Mouse (Mus musculus) liver, embryonic 11.5 days (tissue): ENCODE data around the gene Gm34653. TPM values are rescaled to one million over a fixed set of nuclear protein-coding genes. Genes with fewer than 3 reads are reported as not detected.
"Not testable (repeated sequence)": the region's sequence is repeated elsewhere in the genome, so short reads cannot be mapped to it uniquely, and the experiment has no call there.

Experiments
- ATAC-seq: fragments of 200-750 bp; cut with Nextera tagmentation; replicated peaks from 2 replicates; pipeline ENCODE4 v1.8.0; 2017; ENCODE audit warnings: moderate number of reproducible peaks, mild to moderate bottlenecking, moderate TSS enrichment, moderate library complexity; ENCODE audit not compliant: low FRiP score
- DNase-seq: peaks from one replicate; pipeline ENCODE4 v3.0.0-alpha.2; 2017; ENCODE audit warnings: low spot score
- H3K27ac ChIP-seq: fragments of 300-500 bp; sonication (generic); 2 replicates; pipeline ENCODE4 v1.5.1; 2014; ENCODE audit warnings: mild to moderate bottlenecking, low read depth, low read length, control low read depth
- H3K27me3 ChIP-seq: fragments of 300-500 bp; sonication (generic); replicated peaks from 2 replicates; pipeline ENCODE4 v1.6.1; 2014; ENCODE audit warnings: low read length, mixed read lengths; ENCODE audit not compliant: control insufficient read depth, insufficient read depth
- H3K36me3 ChIP-seq: fragments of 300-500 bp; sonication (generic); 2 replicates; pipeline ENCODE4 v1.6.1; 2014; ENCODE audit warnings: mild to moderate bottlenecking, low read length, moderate library complexity, mixed read lengths; ENCODE audit not compliant: control insufficient read depth, insufficient read depth
- H3K4me1 ChIP-seq: fragments of 300-500 bp; sonication (generic); replicated peaks from 2 replicates; pipeline ENCODE4 v1.6.1; 2014; ENCODE audit warnings: low read length, mixed read lengths; ENCODE audit not compliant: control insufficient read depth, insufficient read depth
- H3K4me2 ChIP-seq: fragments of 300-500 bp; sonication (generic); 2 replicates; pipeline ENCODE4 v1.6.1; 2014; ENCODE audit warnings: mild to moderate bottlenecking, control low read depth, moderate library complexity
- H3K4me3 ChIP-seq: fragments of 300-500 bp; sonication (generic); 2 replicates; pipeline ENCODE4 v1.5.1; 2014; ENCODE audit warnings: low read depth, low read length, control low read depth
- H3K9ac ChIP-seq: fragments of 300-500 bp; sonication (generic); 2 replicates; pipeline ENCODE4 v1.6.1; 2014; ENCODE audit warnings: low read depth, low read length, control low read depth
- H3K9me3 ChIP-seq: fragments of 300-500 bp; sonication (generic); 2 replicates; pipeline ENCODE4 v1.6.1; 2016; ENCODE audit warnings: low read length, inconsistent platforms, mixed read lengths; ENCODE audit not compliant: control insufficient read depth
- WGBS: fragments of 180-500 bp; shearing (Covaris S2); extraction: QIAGEN DNeasy Blood & Tissue Kit; methylation state at CpG from one replicate; pipeline ENCODE4 v1.1.7; 2014; 5-methylcytosine and 5-hydroxymethylcytosine counted together
- polyA plus RNA-seq: library from polyadenylated mRNA; unstranded; fragments of >200 nt; fragmentation: Nextera tagmentation; extraction: Ambion mirVana; gene quantifications from 2 replicates; pipeline ENCODE4 v1.2.1, GENCODE M21; 2014

Gene Gm34653
- polyA plus RNA-seq, 1 experiment from 2014 or later = not detected

DNA sequence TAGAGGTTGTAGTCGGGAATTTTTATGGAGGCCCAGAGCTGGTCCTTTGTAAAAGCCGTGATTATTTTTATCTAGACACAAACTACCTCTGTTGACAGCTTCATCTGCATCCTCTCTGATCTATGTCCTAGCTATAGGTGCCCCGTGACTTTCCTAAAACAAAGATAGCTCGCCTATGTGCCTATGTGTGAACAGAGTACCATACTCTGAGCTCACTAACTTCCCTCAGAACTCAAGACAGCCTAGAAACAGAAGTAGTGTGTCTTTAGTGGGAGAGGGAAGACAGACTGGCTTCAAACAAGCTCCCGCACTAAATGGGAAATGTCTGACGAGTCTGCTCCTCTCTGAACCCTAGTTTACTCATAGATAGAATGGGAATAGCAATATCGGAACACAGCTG is 32.4 kb upstream of the Gm34653 start:
- Histone ChIP-seq H3K9me3 (no peaks in the 10 kb centered on the region), H3K27me3 (no peaks in the 10 kb centered on the region), H3K36me3 (peaks cover 4% of the 10 kb centered on the region), H3K27ac (peak overlapping the region; percentile 85), H3K4me2 (peak overlapping the region; percentile 82), H3K4me3 (peak overlapping the region; percentile 81), H3K9ac (peak overlapping the region; percentile 86), H3K4me1 (peaks cover 28% of the 10 kb centered on the region)
- DNase-seq (no peak), ATAC-seq (no peak)
- WGBS = 55% methylated on average over 7 of the region's 7 CpGs

DNA sequence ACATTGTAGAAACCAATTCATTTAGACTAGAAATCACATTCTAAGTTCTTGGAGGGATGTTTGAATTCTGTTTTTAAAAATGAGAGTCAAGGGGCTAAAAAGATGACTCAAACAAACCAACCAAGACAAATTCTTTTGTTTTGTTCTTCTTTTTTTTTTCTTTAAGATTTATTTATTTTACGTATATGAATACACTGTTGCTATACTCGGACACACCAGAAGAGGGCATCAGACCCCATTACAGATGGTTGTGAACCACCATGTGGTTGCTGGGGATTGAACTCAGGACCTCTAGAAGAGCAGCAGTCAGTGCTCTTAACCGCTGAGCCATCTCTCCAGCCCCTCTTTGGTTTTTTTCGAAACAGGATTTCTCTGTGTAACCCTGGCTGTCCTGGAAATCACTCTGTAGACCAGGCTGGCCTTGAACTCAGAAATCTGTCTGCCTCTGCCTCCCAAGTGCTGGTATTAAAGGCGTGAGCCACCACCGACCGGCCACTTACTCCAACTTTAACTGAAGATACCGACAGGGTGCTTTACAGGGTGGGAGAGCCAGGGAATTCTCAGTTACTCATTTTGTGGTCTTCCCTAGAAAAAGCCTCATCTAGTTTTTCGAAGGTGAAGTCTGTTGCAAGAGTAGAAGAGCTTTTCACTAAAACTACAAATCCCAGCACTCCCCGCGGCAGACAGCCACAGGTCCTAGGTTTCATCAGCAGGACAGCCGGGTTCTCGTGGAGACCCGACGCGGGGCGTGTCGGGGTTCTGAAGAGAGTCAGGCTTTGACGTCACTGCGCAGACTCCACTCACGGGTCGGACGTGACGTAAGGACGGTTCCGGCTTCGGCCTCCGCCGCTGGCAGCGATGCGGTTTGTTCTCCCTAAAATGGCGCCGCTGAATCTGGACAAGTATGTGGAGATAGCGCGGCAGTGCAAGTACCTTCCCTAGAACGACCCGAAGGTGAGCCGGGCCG is 31.0 kb upstream of the Gm34653 start:
- no peaks in the 10 kb centered on the region for H3K27me3 ChIP-seq
- DNase-seq (peak; percentile 92), ATAC-seq (peak; percentile 89)
- peaks cover 5% of the 10 kb centered on the region for H3K36me3 ChIP-seq
- H3K4me3 ChIP-seq = peak overlapping the region; percentile 77
- H3K9ac ChIP-seq = peak overlapping the region; percentile 80
- H3K27ac ChIP-seq = peak overlapping the region; percentile 84
- peak overlapping the region; percentile 43 for H3K4me2 ChIP-seq
- WGBS = 5% methylated on average over 39 of the region's 39 CpGs
- no peaks in the 10 kb centered on the region for H3K9me3 ChIP-seq
- peaks cover 34% of the 10 kb centered on the region for H3K4me1 ChIP-seq

DNA sequence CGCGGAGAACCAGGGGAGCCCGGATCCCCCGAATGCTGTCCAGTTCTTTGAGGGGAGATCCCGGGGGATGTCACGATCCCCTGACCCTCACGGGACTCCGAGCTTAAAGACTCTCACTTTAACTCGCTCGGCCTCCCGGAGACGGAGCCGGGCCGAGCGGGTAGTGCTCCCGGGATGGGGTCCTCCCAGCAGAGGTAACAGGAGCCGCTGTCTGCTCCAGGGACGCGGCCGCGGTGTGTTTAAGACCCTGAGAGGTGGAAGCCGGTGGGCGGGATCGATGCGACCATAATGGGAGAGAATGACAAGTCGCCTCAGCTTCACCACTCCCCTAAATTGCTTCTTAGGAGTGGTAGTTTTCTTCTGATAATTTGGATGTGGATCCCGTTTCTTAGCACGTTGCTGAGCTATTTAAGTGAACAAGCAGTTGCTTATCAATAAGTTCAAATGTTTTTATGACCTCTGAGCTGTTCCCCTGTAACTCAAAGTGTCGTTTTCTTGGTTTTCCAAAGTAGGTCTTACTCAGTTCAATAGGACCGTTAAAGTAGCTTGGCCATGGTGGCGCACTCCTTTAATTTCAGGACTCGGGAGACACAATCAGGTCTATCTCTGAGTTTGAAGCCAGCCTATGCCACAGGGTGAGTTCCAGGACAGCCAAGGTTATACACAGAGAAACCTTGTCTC is 30.1 kb upstream of the Gm34653 start:
- H3K9ac ChIP-seq = peak overlapping the region; percentile 80
- DNase-seq, H3K9me3 ChIP-seq, H3K27me3 ChIP-seq, H3K36me3 ChIP-seq: not testable (repeated sequence)
- H3K4me3 ChIP-seq = peak overlapping the region; percentile 77
- peak; percentile 50 for ATAC-seq
- H3K4me2 ChIP-seq = peak overlapping the region; percentile 75
- peak overlapping the region; percentile 84 for H3K27ac ChIP-seq
- H3K4me1 ChIP-seq = peaks cover 35% of the 10 kb centered on the region
- under 1% methylated on average over 32 of the region's 32 CpGs for WGBS

DNA sequence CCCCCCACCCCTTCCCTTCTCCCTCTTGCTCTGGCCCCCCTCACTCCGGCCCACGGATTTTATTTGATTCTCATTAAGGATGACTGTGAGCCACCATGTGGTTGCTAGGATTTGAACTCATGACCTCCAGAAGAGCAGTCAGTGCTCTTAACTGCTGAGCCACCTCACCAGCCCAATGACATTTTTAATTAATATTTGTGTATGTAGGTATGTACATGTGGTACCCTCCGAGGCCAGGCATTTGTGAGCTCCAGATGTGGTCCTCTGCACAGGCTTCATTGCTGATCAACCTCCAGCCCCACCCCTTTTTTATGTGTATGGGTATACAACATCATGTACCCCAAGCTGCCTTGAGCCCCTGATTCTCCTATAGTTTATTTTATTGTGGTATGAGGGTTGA is 29.1 kb upstream of the Gm34653 start:
- Histone ChIP-seq H3K27ac (no peak overlapping the region), H3K36me3 (peaks cover 8% of the 10 kb centered on the region), H3K4me3 (peak overlapping the region; percentile 32), H3K9ac (no peak overlapping the region), H3K4me2 (peak overlapping the region; percentile 67), H3K9me3 (no peaks in the 10 kb centered on the region), H3K27me3 (no peaks in the 10 kb centered on the region), H3K4me1 (peaks cover 35% of the 10 kb centered on the region)
- ATAC-seq (no peak), DNase-seq (no peak)
- 83% methylated on average over 3 of the region's 3 CpGs for WGBS

DNA sequence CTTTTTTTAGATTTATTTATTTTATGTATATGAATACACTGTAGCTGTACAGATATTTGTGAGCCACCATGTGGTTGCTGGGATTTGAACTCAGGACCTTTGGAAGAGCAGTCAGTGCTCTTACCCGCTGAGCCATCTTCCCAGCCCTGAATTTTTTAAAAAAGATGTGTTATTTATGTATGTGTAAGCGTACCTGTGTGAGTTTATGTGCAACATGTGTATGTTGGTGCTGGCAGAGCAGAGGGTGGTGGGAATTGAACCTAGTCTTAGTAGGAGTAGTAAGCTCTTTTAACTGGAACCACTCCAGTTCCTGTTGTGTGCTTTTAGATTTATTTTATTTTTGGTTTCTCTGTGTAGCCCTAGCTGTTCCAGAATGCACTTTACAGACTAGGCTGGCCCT is 28.6 kb upstream of the Gm34653 start:
- Histone ChIP-seq H3K4me3 (peak overlapping the region; percentile 32), H3K9me3 (no peaks in the 10 kb centered on the region), H3K27me3 (no peaks in the 10 kb centered on the region), H3K36me3 (peaks cover 8% of the 10 kb centered on the region), H3K4me1 (peaks cover 36% of the 10 kb centered on the region), H3K9ac (peak overlapping the region; percentile 1; the same call in 1 of the 2 replicates), H3K27ac (no peak overlapping the region), H3K4me2 (peak overlapping the region; percentile 67)
- ATAC-seq = no peak
- 85% methylated on average over 2 of the region's 2 CpGs for WGBS
- DNase-seq = no peak

DNA sequence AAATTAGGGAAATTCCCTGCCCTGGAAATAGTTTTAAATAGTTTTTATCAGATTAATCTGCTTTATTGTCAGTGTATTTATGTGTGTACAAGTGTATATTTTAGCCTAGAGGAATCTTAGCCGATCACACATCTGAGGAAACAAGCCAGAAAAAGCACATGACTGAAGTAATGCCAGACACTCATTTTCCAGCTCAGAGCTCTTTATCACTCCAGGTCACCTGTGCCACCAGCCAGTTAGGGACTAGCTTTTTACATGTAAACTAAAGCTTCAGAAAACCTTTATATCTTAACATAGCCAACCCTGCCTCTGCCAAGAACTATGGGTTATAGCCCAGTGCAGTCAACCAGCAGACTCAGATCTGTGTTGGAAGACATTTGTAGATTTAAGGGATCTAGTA is 28.0 kb upstream of the Gm34653 start:
- Histone ChIP-seq H3K36me3 (peaks cover 8% of the 10 kb centered on the region), H3K9ac (no peak overlapping the region), H3K4me2 (peak overlapping the region; percentile 67), H3K27me3 (no peaks in the 10 kb centered on the region), H3K4me3 (no peak overlapping the region), H3K9me3 (no peaks in the 10 kb centered on the region), H3K27ac (no peak overlapping the region; the same call in 1 of the 2 replicates), H3K4me1 (peaks cover 42% of the 10 kb centered on the region)
- ATAC-seq (peak; percentile 42), DNase-seq (no peak)
- WGBS = 40% methylated on average over 1 of the region's 1 CpGs

DNA sequence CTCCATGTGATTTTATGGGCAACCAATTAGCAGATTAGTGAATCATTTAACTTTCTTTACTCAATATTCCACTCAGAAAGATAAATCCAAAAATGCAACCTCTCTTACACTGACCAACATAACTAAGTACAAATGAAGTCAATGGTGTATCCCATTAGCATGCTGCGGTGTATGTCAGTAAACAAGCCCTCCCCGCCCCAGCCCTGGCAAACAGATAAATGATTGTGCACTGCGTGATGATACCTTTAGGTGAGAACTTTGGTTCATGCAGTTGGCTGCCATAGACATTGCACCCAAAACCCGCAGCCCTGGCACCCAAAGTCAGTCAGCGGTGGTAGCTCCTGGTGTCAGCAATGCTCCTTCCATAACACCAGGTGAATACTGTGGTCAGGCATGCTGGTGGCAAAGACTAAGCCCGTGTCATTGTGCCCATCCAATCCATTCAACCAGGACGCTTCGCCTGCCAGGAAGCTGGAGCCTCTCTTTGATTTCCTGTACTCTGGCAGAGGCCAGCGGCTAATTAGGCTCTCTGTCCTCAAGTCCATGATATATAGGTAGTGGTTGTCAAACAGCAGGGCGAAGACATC is 27.4 kb upstream of the Gm34653 start:
- ATAC-seq = no peak
- Histone ChIP-seq H3K4me2 (peak overlapping the region; percentile 67), H3K27me3 (no peaks in the 10 kb centered on the region), H3K9ac (0 out of 2 replicates have a peak overlapping the region, but pooled peaks have one; percentile 20), H3K4me1 (peaks cover 40% of the 10 kb centered on the region), H3K4me3 (peak overlapping the region; percentile 8; the same call in 1 of the 2 replicates), H3K27ac (peak overlapping the region; percentile 48), H3K9me3 (no peaks in the 10 kb centered on the region), H3K36me3 (peaks cover 8% of the 10 kb centered on the region)
- WGBS = 83% methylated on average over 10 of the region's 10 CpGs
- no peak for DNase-seq

DNA sequence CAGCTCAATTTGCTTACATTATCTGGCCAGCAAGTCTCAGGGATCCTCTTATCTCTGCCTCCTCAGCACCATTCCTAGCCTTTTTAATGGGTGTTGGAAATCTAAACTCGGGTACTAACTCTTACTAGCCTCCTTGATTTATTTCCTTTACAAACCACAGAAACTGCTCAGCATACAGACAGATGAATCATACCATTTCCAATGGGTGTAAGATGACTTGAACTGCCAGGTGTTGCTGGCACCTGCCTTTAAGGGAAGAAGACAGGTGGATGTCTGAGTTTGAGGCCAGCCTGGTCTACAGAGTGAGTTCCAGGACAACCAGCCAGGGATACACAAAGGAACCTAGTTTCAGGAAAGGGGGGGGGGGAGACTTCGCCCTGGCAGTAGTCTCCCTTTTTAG is 24.8 kb upstream of the Gm34653 start:
- peaks cover 42% of the 10 kb centered on the region for H3K4me1 ChIP-seq
- ATAC-seq (no peak), DNase-seq (no peak)
- no peak overlapping the region for H3K27ac ChIP-seq
- 55% methylated on average over 2 of the region's 2 CpGs for WGBS
- H3K4me2 ChIP-seq = no peak overlapping the region
- peaks cover 11% of the 10 kb centered on the region for H3K36me3 ChIP-seq
- no peaks in the 10 kb centered on the region for H3K9me3 ChIP-seq
- no peak overlapping the region for H3K4me3 ChIP-seq
- no peaks in the 10 kb centered on the region for H3K27me3 ChIP-seq
- no peak overlapping the region for H3K9ac ChIP-seq
